Comparison of ENCODE assay signal across 23 mouse cellular contexts in genomic region chr16:24792836-24793235, GRCm38 (mm10).
A peak's percentile ranks its signal among the peaks of the same experiment; 100 is the strongest.
DNase-seq lines count a peak whose midpoint lies in the region; ATAC-seq and TF ChIP-seq lines count a peak whose summit lies in the region.
"Had no signal": no experiment of that assay in that cellular context is flagged by ENCODE, and none has a peak within 500 bp of the region (broad histone marks: within the 10 kb centered on the region; RNA-seq: fewer than 3 reads in every experiment).

No protein-coding gene starts in this region.

- no peak for TF ChIP-seq POLR2A in limb, embryonic 14.5 days (IDR thresholded peaks at IDR 0.05; ENCODE audit: borderline replicate concordance, extremely low read depth, insufficient read depth, insufficient read length)

- no peak overlapping the region for H3K9ac ChIP-seq in heart, embryonic 12.5 days
- no peak overlapping the region for H3K9ac ChIP-seq in limb, embryonic 14.5 days (ENCODE audit: low read depth, low read length, severe bottlenecking)
- H3K9ac ChIP-seq in lung, postnatal 0 days (replicated peaks; ENCODE audit: low read depth): no peak overlapping the region
- H3K9ac ChIP-seq in embryonic facial prominence, embryonic 14.5 days (ENCODE audit: low read depth, low read length): no peak overlapping the region
- no peak overlapping the region for H3K9ac ChIP-seq in hindbrain, embryonic 14.5 days
- H3K9ac ChIP-seq: embryonic facial prominence, embryonic 12.5 days; hindbrain, embryonic 12.5 days had no signal

- H3K9me3 ChIP-seq in heart, embryonic 12.5 days (replicated peaks): no peaks in the 10 kb centered on the region
- H3K9me3 ChIP-seq in limb, embryonic 14.5 days (ENCODE audit: control insufficient read depth, low read length): no peaks in the 10 kb centered on the region
- no peaks in the 10 kb centered on the region for H3K9me3 ChIP-seq in limb, embryonic 10.5 days (replicated peaks)
- no peaks in the 10 kb centered on the region for H3K9me3 ChIP-seq in lung, postnatal 0 days (ENCODE audit: low read length)
- H3K9me3 ChIP-seq in embryonic facial prominence, embryonic 14.5 days (ENCODE audit: control insufficient read depth, low read length): no peaks in the 10 kb centered on the region
- no peaks in the 10 kb centered on the region for H3K9me3 ChIP-seq in hindbrain, embryonic 14.5 days (ENCODE audit: control insufficient read depth, low read length)
- H3K9me3 ChIP-seq: embryonic facial prominence, embryonic 12.5 days; forebrain, embryonic 10.5 days; hindbrain, embryonic 12.5 days had no signal

- no peak overlapping the region for H3K4me3 ChIP-seq in heart, embryonic 12.5 days
- no peak overlapping the region for H3K4me3 ChIP-seq in limb, embryonic 14.5 days (replicated peaks; ENCODE audit: low read length)
- no peak overlapping the region for H3K4me3 ChIP-seq in limb, embryonic 10.5 days
- H3K4me3 ChIP-seq in lung, postnatal 0 days (ENCODE audit: low read depth, low read length): no peak overlapping the region
- no peak overlapping the region for H3K4me3 ChIP-seq in embryonic facial prominence, embryonic 14.5 days (ENCODE audit: low read depth, low read length)
- H3K4me3 ChIP-seq in hindbrain, embryonic 14.5 days (replicated peaks; ENCODE audit: low read length): no peak overlapping the region
- H3K4me3 ChIP-seq: embryonic facial prominence, embryonic 12.5 days; erythroblast, embryonic 14.5 days; forebrain, embryonic 10.5 days; gastrocnemius, adult 2 months; hindbrain, embryonic 12.5 days had no signal

- no peak for ATAC-seq in heart, embryonic 12.5 days (ENCODE audit: insufficient number of reproducible peaks, low FRiP score)
- no peak for ATAC-seq in limb, embryonic 14.5 days (ENCODE audit: low FRiP score, low read depth)
- no peak for ATAC-seq in lung, postnatal 0 days
- ATAC-seq in embryonic facial prominence, embryonic 14.5 days (ENCODE audit: low read depth): no peak
- no peak for ATAC-seq in hindbrain, embryonic 14.5 days (ENCODE audit: low FRiP score)
- ATAC-seq: forebrain, embryonic 14.5 days; hindbrain, postnatal 0 days had no signal

- no peak for TF ChIP-seq EP300 in lung, postnatal 0 days (IDR thresholded peaks at IDR 0.05)

- TF ChIP-seq CTCF in lung, postnatal 0 days (IDR thresholded peaks at IDR 0.05): no peak

- H3K4me1 ChIP-seq in heart, embryonic 12.5 days (replicated peaks): peaks cover 5% of the 10 kb centered on the region; the same call in 1 of the 2 replicates
- no peaks in the 10 kb centered on the region for H3K4me1 ChIP-seq in limb, embryonic 14.5 days (ENCODE audit: control insufficient read depth, insufficient read depth, low read length)
- no peaks in the 10 kb centered on the region for H3K4me1 ChIP-seq in limb, embryonic 10.5 days
- no peaks in the 10 kb centered on the region for H3K4me1 ChIP-seq in lung, postnatal 0 days (ENCODE audit: insufficient read depth, low read depth, low read length)
- H3K4me1 ChIP-seq in embryonic facial prominence, embryonic 14.5 days (ENCODE audit: control insufficient read depth, insufficient read depth, low read length): peaks cover 9% of the 10 kb centered on the region
- no peaks in the 10 kb centered on the region for H3K4me1 ChIP-seq in hindbrain, embryonic 14.5 days (replicated peaks; ENCODE audit: control insufficient read depth, insufficient read depth, low read length)
- H3K4me1 ChIP-seq: forebrain, embryonic 10.5 days; hindbrain, embryonic 12.5 days had no signal

- 89% methylated on average over 4 of the region's 4 CpGs for WGBS in heart, embryonic 12.5 days
- WGBS in limb, embryonic 14.5 days: 60% methylated on average over 4 of the region's 4 CpGs
- whole genome bisulfite sequencing in limb, embryonic 10.5 days: 93% methylated on average over 4 of the region's 4 CpGs
- 76% methylated on average over 4 of the region's 4 CpGs for WGBS in lung, postnatal 0 days
- WGBS in embryonic facial prominence, embryonic 14.5 days: 55% methylated on average over 4 of the region's 4 CpGs
- WGBS in hindbrain, embryonic 14.5 days: 86% methylated on average over 4 of the region's 4 CpGs

- H3K27me3 ChIP-seq in heart, embryonic 12.5 days (replicated peaks): no peaks in the 10 kb centered on the region
- H3K27me3 ChIP-seq in limb, embryonic 14.5 days (ENCODE audit: control insufficient read depth, insufficient read depth, low read length): no peaks in the 10 kb centered on the region
- H3K27me3 ChIP-seq in limb, embryonic 10.5 days (ENCODE audit: low read depth, poor library complexity, severe bottlenecking): no peaks in the 10 kb centered on the region
- no peaks in the 10 kb centered on the region for H3K27me3 ChIP-seq in lung, postnatal 0 days (replicated peaks; ENCODE audit: insufficient read depth, low read length)
- H3K27me3 ChIP-seq in embryonic facial prominence, embryonic 14.5 days (replicated peaks; ENCODE audit: control insufficient read depth, insufficient read depth, low read length): no peaks in the 10 kb centered on the region
- no peaks in the 10 kb centered on the region for H3K27me3 ChIP-seq in hindbrain, embryonic 14.5 days (ENCODE audit: control insufficient read depth, insufficient read depth, low read length)
- H3K27me3 ChIP-seq: embryonic facial prominence, embryonic 12.5 days; hindbrain, embryonic 12.5 days had no signal

- no peak overlapping the region for H3K4me2 ChIP-seq in heart, embryonic 12.5 days
- H3K4me2 ChIP-seq in limb, embryonic 14.5 days (replicated peaks; ENCODE audit: low read depth, low read length, severe bottlenecking): no peak overlapping the region
- H3K4me2 ChIP-seq in lung, postnatal 0 days (replicated peaks; ENCODE audit: low read depth, low read length): no peak overlapping the region
- H3K4me2 ChIP-seq in embryonic facial prominence, embryonic 14.5 days (ENCODE audit: low read depth, low read length): no peak overlapping the region
- no peak overlapping the region for H3K4me2 ChIP-seq in hindbrain, embryonic 14.5 days (replicated peaks)
- H3K4me2 ChIP-seq: embryonic facial prominence, embryonic 12.5 days; hindbrain, embryonic 12.5 days had no signal

- no peak overlapping the region for H3K27ac ChIP-seq in heart, embryonic 12.5 days (ENCODE audit: poor library complexity, severe bottlenecking)
- no peak overlapping the region for H3K27ac ChIP-seq in limb, embryonic 14.5 days (replicated peaks; ENCODE audit: low read depth, low read length)
- no peak overlapping the region for H3K27ac ChIP-seq in limb, embryonic 10.5 days
- no peak overlapping the region; the same call in 1 of the 2 replicates for H3K27ac ChIP-seq in lung, postnatal 0 days (ENCODE audit: low read length)
- no peak overlapping the region for H3K27ac ChIP-seq in embryonic facial prominence, embryonic 14.5 days (replicated peaks; ENCODE audit: low read depth, low read length)
- no peak overlapping the region for H3K27ac ChIP-seq in hindbrain, embryonic 14.5 days
- H3K27ac ChIP-seq: embryonic facial prominence, embryonic 12.5 days; forebrain, embryonic 10.5 days; gastrocnemius, adult 2 months; hindbrain, embryonic 12.5 days; hindbrain, postnatal 0 days had no signal

- DNase-seq in heart, adult 11 months: peak; percentile 69
- peak; percentile 26 for DNase-seq in limb, embryonic 14.5 days (ENCODE audit: low spot score)
- DNase-seq in limb, embryonic 10.5 days (ENCODE audit: low spot score): no peak
- DNase-seq in lung, postnatal 10 days: peak; percentile 18
- no peak for DNase-seq in lung, postnatal 0 days (ENCODE audit: low spot score)
- peak; percentile 74 for DNase-seq in embryonic facial prominence, embryonic 14.5 days (ENCODE audit: low spot score)
- DNase-seq in hindbrain, embryonic 14.5 days (ENCODE audit: low spot score): no peak
- DNase-seq: adrenal gland, adult 8-10 months; adrenal gland, postnatal 36 days; cerebellum, adult 2 months; cerebellum, postnatal 14 days; embryo, embryonic 11 days; gastrocnemius, adult 2 months; gastrocnemius, postnatal 25 days; heart, postnatal 10 days; heart, postnatal 4 days had no signal

- no peaks in the 10 kb centered on the region for H3K36me3 ChIP-seq in heart, embryonic 12.5 days
- H3K36me3 ChIP-seq in limb, embryonic 14.5 days (ENCODE audit: control insufficient read depth, insufficient read depth, low read length): no peaks in the 10 kb centered on the region
- no peaks in the 10 kb centered on the region for H3K36me3 ChIP-seq in limb, embryonic 10.5 days
- H3K36me3 ChIP-seq in lung, postnatal 0 days (ENCODE audit: insufficient read depth, low read length): no peaks in the 10 kb centered on the region
- H3K36me3 ChIP-seq in embryonic facial prominence, embryonic 14.5 days (ENCODE audit: control insufficient read depth, insufficient read depth, low read length): no peaks in the 10 kb centered on the region
- no peaks in the 10 kb centered on the region for H3K36me3 ChIP-seq in hindbrain, embryonic 14.5 days (replicated peaks; ENCODE audit: control insufficient read depth, insufficient read depth)
- H3K36me3 ChIP-seq: embryonic facial prominence, embryonic 12.5 days; forebrain, embryonic 10.5 days; hindbrain, embryonic 12.5 days had no signal

Comparison
In these comparisons a context has a peak if more than half of its experiments do, and no peak if none do; other contexts are left out.
1. DNase-seq: peak in heart, adult 11 months (single experiment), limb, embryonic 14.5 days (single experiment), lung, postnatal 10 days (single experiment) and embryonic facial prominence, embryonic 14.5 days (single experiment); none in limb, embryonic 10.5 days (single experiment), lung, postnatal 0 days (single experiment) and hindbrain, embryonic 14.5 days (single experiment).